Mouse (Mus musculus): ENCODE results near the gene Klf1. TPM values are rescaled to one million over a fixed set of nuclear protein-coding genes. Genes with fewer than 3 reads are reported as not detected.
"Not testable (repeated sequence)": the region's sequence is repeated elsewhere in the genome, so short reads cannot be mapped to it uniquely, and the experiment has no call there.

The Klf1 gene
- polyA plus RNA-seq, 1 experiment from 2014 or later, result 19.7 TPM

GRCm38 (mm10) chr8:84892993-84893708, 8.6 kb upstream of the Klf1 start:
- H3K27me3 ChIP-seq (ENCODE audit: low read depth, poor library complexity, severe bottlenecking), result peaks cover 9% of the 10 kb centered on the region; the same call in 1 of the 2 replicates
- 14% methylated on average over 31 of the region's 31 CpGs for WGBS
- peak overlapping the region; percentile 82 for H3K27ac ChIP-seq (replicated peaks)
- H3K4me3 ChIP-seq, result peak overlapping the region; percentile 76
- no peak for DNase-seq (ENCODE audit: low spot score)
- peaks cover 36% of the 10 kb centered on the region for H3K36me3 ChIP-seq
- H3K9me3 ChIP-seq (replicated peaks), result no peaks in the 10 kb centered on the region
- H3K4me1 ChIP-seq, result peaks cover 26% of the 10 kb centered on the region

- Histone ChIP-seq H3K36me3 (peaks cover 30% of the 10 kb centered on the region), H3K27ac (replicated peaks) (peak within 1 kb of the TSS; percentile 82), H3K4me3 (peak within 1 kb of the TSS; percentile 76), H3K27me3 (ENCODE audit: low read depth, poor library complexity, severe bottlenecking) (peaks cover 9% of the 10 kb centered on the region; the same call in 1 of the 2 replicates), H3K9me3 (replicated peaks) (no peaks in the 10 kb centered on the region), H3K4me1 (peaks cover 26% of the 10 kb centered on the region)
- WGBS, result under 1% methylated on average over 11 of the region's 11 CpGs
- peak; percentile 88 for DNase-seq (ENCODE audit: low spot score)
Observed at GRCm38 (mm10) chr8:84893709-84894134, 8.0 kb upstream of the Klf1 start, which contains the start of gene Gcdh. Gene Gcdh, minus strand, starts transcription at chr8:84893921.

GRCm38 (mm10) chr8:84895963-84896362, 5.8 kb upstream of the Klf1 start:
- H3K27me3 ChIP-seq (ENCODE audit: low read depth, poor library complexity, severe bottlenecking), result peaks cover 28% of the 10 kb centered on the region
- H3K9me3 ChIP-seq (replicated peaks), result no peaks in the 10 kb centered on the region
- H3K4me1 ChIP-seq, result peaks cover 26% of the 10 kb centered on the region
- no peak overlapping the region for H3K4me3 ChIP-seq
- 86% methylated on average over 5 of the region's 5 CpGs for WGBS
- peaks cover 12% of the 10 kb centered on the region for H3K36me3 ChIP-seq
- DNase-seq (ENCODE audit: low spot score), result no peak
- H3K27ac ChIP-seq (replicated peaks), result no peak overlapping the region

GRCm38 (mm10) chr8:84901071-84901470, 657 bp upstream of the Klf1 start:
- Histone ChIP-seq H3K9me3 (replicated peaks) (no peaks in the 10 kb centered on the region), H3K27ac (replicated peaks) (no peak overlapping the region), H3K36me3 (no peaks in the 10 kb centered on the region), H3K27me3 (ENCODE audit: low read depth, poor library complexity, severe bottlenecking) (peaks cover 68% of the 10 kb centered on the region), H3K4me1 (peaks cover 15% of the 10 kb centered on the region), H3K4me3 (no peak overlapping the region)
- DNase-seq (ENCODE audit: low spot score), result no peak
- 70% methylated on average over 4 of the region's 4 CpGs for WGBS

GRCm38 (mm10) chr8:84902367-84902919, 715 bp downstream of the Klf1 start:
- Histone ChIP-seq H3K36me3 (no peaks in the 10 kb centered on the region), H3K9me3 (replicated peaks) (no peaks in the 10 kb centered on the region), H3K27ac (replicated peaks) (peak overlapping the region; percentile 87), H3K4me1 (peaks cover 15% of the 10 kb centered on the region), H3K4me3 (peak overlapping the region; percentile 76), H3K27me3 (ENCODE audit: low read depth, poor library complexity, severe bottlenecking) (peaks cover 63% of the 10 kb centered on the region)
- no peak for DNase-seq (ENCODE audit: low spot score)
- WGBS, result 3% methylated on average over 24 of the region's 24 CpGs

- peak overlapping the region; percentile 87 for H3K27ac ChIP-seq (replicated peaks)
- DNase-seq (ENCODE audit: low spot score), result peak; percentile 91
- H3K4me1 ChIP-seq, result peaks cover 15% of the 10 kb centered on the region
- peak overlapping the region; percentile 76 for H3K4me3 ChIP-seq
- H3K36me3 ChIP-seq, result no peaks in the 10 kb centered on the region
- WGBS, result under 1% methylated on average over 68 of the region's 68 CpGs
- no peaks in the 10 kb centered on the region for H3K9me3 ChIP-seq (replicated peaks)
- peaks cover 63% of the 10 kb centered on the region for H3K27me3 ChIP-seq (ENCODE audit: low read depth, poor library complexity, severe bottlenecking)
Observed at GRCm38 (mm10) chr8:84902920-84903661, 1.4 kb downstream of the Klf1 start.

- H3K27me3 ChIP-seq (ENCODE audit: low read depth, poor library complexity, severe bottlenecking), result peaks cover 66% of the 10 kb centered on the region
Observed at GRCm38 (mm10) chr8:84904351-84904750, 2.6 kb downstream of the Klf1 start.

GRCm38 (mm10) chr8:84907037-84907436, 5.3 kb downstream of the Klf1 start:
- Histone ChIP-seq H3K27ac (replicated peaks) (no peak overlapping the region), H3K27me3 (ENCODE audit: low read depth, poor library complexity, severe bottlenecking) (peaks cover 68% of the 10 kb centered on the region), H3K4me3 (no peak overlapping the region), H3K4me1 (peaks cover 26% of the 10 kb centered on the region), H3K9me3 (replicated peaks) (no peaks in the 10 kb centered on the region), H3K36me3 (peaks cover 10% of the 10 kb centered on the region)
- 92% methylated on average over 9 of the region's 9 CpGs for WGBS
- no peak for DNase-seq (ENCODE audit: low spot score)

More at GRCm38 (mm10) chr8:84904351-84904750, 2.6 kb downstream of the Klf1 start:
- H3K4me1 ChIP-seq, result peaks cover 24% of the 10 kb centered on the region
- WGBS, result 91% methylated on average over 7 of the region's 7 CpGs
- H3K9me3 ChIP-seq (replicated peaks), result no peaks in the 10 kb centered on the region
- H3K27ac ChIP-seq (replicated peaks), result no peak overlapping the region
- no peaks in the 10 kb centered on the region for H3K36me3 ChIP-seq
- no peak for DNase-seq (ENCODE audit: low spot score)
- no peak overlapping the region for H3K4me3 ChIP-seq

- H3K27ac ChIP-seq (replicated peaks), result no peak overlapping the region
- H3K27me3 ChIP-seq (ENCODE audit: low read depth, poor library complexity, severe bottlenecking), result peaks cover 68% of the 10 kb centered on the region
- H3K9me3 ChIP-seq (replicated peaks), result no peaks in the 10 kb centered on the region
- WGBS, result 85% methylated on average over 8 of the region's 8 CpGs
- peaks cover 28% of the 10 kb centered on the region for H3K4me1 ChIP-seq
- peaks cover 12% of the 10 kb centered on the region for H3K36me3 ChIP-seq
- no peak for DNase-seq (ENCODE audit: low spot score)
- no peak overlapping the region for H3K4me3 ChIP-seq
Observed at GRCm38 (mm10) chr8:84907493-84907892, 5.8 kb downstream of the Klf1 start.

- Histone ChIP-seq H3K27ac (replicated peaks) (peak overlapping the region; percentile 69), H3K27me3 (ENCODE audit: low read depth, poor library complexity, severe bottlenecking) (peaks cover 68% of the 10 kb centered on the region), H3K36me3 (peaks cover 12% of the 10 kb centered on the region), H3K4me3 (peak overlapping the region; percentile 65), H3K4me1 (peaks cover 28% of the 10 kb centered on the region)
- 32% methylated on average over 7 of the region's 7 CpGs for WGBS
- DNase-seq (ENCODE audit: low spot score), result peak; percentile 29
- not testable (repeated sequence) for H3K9me3 ChIP-seq (replicated peaks)
Observed at GRCm38 (mm10) chr8:84907979-84908378, 6.3 kb downstream of the Klf1 start.

- H3K27me3 ChIP-seq (ENCODE audit: low read depth, poor library complexity, severe bottlenecking), result peaks cover 70% of the 10 kb centered on the region
- peaks cover 28% of the 10 kb centered on the region for H3K4me1 ChIP-seq
- peak within 1 kb of the TSS; percentile 65 for H3K4me3 ChIP-seq
- no peaks in the 10 kb centered on the region for H3K9me3 ChIP-seq (replicated peaks)
- H3K27ac ChIP-seq (replicated peaks), result peak within 1 kb of the TSS; percentile 83
- DNase-seq (ENCODE audit: low spot score), result peak; percentile 96
- WGBS, result 1% methylated on average over 45 of the region's 45 CpGs
- peaks cover 12% of the 10 kb centered on the region for H3K36me3 ChIP-seq
Observed at GRCm38 (mm10) chr8:84908421-84909161, 6.9 kb downstream of the Klf1 start, which contains the start of gene Dnase2a. Gene Dnase2a, plus strand, starts transcription at chr8:84908560.

- WGBS, result 50% methylated on average over 20 of the region's 20 CpGs
- peaks cover 28% of the 10 kb centered on the region for H3K4me1 ChIP-seq
- peak overlapping the region; percentile 65 for H3K4me3 ChIP-seq
- H3K27ac ChIP-seq (replicated peaks), result no peak overlapping the region; the same call in 1 of the 2 replicates
- H3K36me3 ChIP-seq, result peaks cover 12% of the 10 kb centered on the region
- H3K9me3 ChIP-seq (replicated peaks), result peaks cover 4% of the 10 kb centered on the region; the same call in 1 of the 2 replicates
- DNase-seq (ENCODE audit: low spot score), result no peak
- H3K27me3 ChIP-seq (ENCODE audit: low read depth, poor library complexity, severe bottlenecking), result peaks cover 73% of the 10 kb centered on the region
Observed at GRCm38 (mm10) chr8:84909162-84909767, 7.5 kb downstream of the Klf1 start.
